Mouse (Mus musculus) CH12.LX (cell line): ENCODE measurements at regions not wholly inside any gene's neighbourhood (a gene's known extent, or its start where the extent isn't known, plus 50 kb on each side); places are given as distances from the start of the nearest gene placed in this dataset.

Experiments used
- CHD1 ChIP-seq: IDR thresholded peaks from 2 replicates; pipeline ENCODE4 v1.6.1; 2012; ENCODE audit warnings: low read depth, low read length, improper control_type of control experiment, inconsistent platforms
- CTCF ChIP-seq, 2 experiments: IDR thresholded peaks in 1 of 2; conservative IDR thresholded peaks in 1 of 2; 2 replicates each; pipeline ENCODE4 v1.5.1; 2011 to 2012; ENCODE audit warnings: low read depth in 2 of 2, low read length in 2 of 2, improper control_type of control experiment in 1 of 2, inconsistent platforms in 1 of 2, mild to moderate bottlenecking in 1 of 2, moderate library complexity in 1 of 2
- E2F4 ChIP-seq: IDR thresholded peaks from 2 replicates; pipeline ENCODE4 v1.6.1; 2011; ENCODE audit warnings: low read depth, low read length, improper control_type of control experiment; ENCODE audit not compliant: insufficient replicate concordance
- ELF1 ChIP-seq: IDR thresholded peaks from 2 replicates; pipeline ENCODE4 v1.6.1; 2014; ENCODE audit warnings: low read depth, mild to moderate bottlenecking, inconsistent platforms, low read length, improper control_type of control experiment
- HCFC1 ChIP-seq: IDR thresholded peaks from 2 replicates; pipeline ENCODE4 v1.6.1; 2012; ENCODE audit warnings: low read depth, mild to moderate bottlenecking, inconsistent platforms, low read length, improper control_type of control experiment
- MAFK ChIP-seq: IDR thresholded peaks from 2 replicates; pipeline ENCODE4 v1.6.1; 2011; ENCODE audit warnings: low read length, improper control_type of control experiment; ENCODE audit not compliant: insufficient replicate concordance
- NRF1 ChIP-seq: IDR thresholded peaks from 2 replicates; pipeline ENCODE4 v1.6.1; 2014; ENCODE audit warnings: low read depth, mild to moderate bottlenecking, inconsistent platforms, low read length, improper control_type of control experiment, moderate library complexity
- POLR2A ChIP-seq: IDR thresholded peaks from 2 replicates; pipeline ENCODE4 v1.6.1; 2011; ENCODE audit warnings: low read depth, mild to moderate bottlenecking, improper control_type of control experiment, low read length
- POLR2AphosphoS2 ChIP-seq: IDR thresholded peaks from 2 replicates; pipeline ENCODE4 v1.6.1; 2011; ENCODE audit warnings: low read depth, low read length, improper control_type of control experiment
- TCF12 ChIP-seq: IDR thresholded peaks from 2 replicates; pipeline ENCODE4 v1.6.1; 2014; ENCODE audit warnings: low read depth, mild to moderate bottlenecking, inconsistent platforms, low read length, improper control_type of control experiment
- ZC3H11A ChIP-seq: IDR thresholded peaks from 2 replicates; pipeline ENCODE4 v1.6.1; 2012; ENCODE audit warnings: low read depth, mild to moderate bottlenecking, inconsistent platforms, low read length, improper control_type of control experiment
- ZNF384 ChIP-seq: IDR thresholded peaks from 2 replicates; pipeline ENCODE4 v1.6.1; 2012; ENCODE audit warnings: low read depth, low read length, improper control_type of control experiment, inconsistent platforms

GRCm38 (mm10) chr10:109500861-109501260 is 490.1 kb upstream of the Syt1 start:
- TF ChIP-seq ZNF384, result no peak
- TF ChIP-seq TCF12, result no peak
- no peak for TF ChIP-seq HCFC1
- no peak for TF ChIP-seq CTCF (conservative IDR thresholded peaks at IDR 0.05 in 1 of 2, IDR thresholded peaks at IDR 0.05 in 1 of 2; ENCODE audit: low read depth in 2 of 2, low read length in 2 of 2)
- no peak for TF ChIP-seq POLR2A
- no peak for TF ChIP-seq E2F4
- no peak for TF ChIP-seq ZC3H11A
- TF ChIP-seq POLR2AphosphoS2, result no peak
- no peak for TF ChIP-seq CHD1
- no peak for TF ChIP-seq NRF1
- TF ChIP-seq MAFK, result no peak
- TF ChIP-seq ELF1, result no peak
